Mouse (Mus musculus) kidney, adult 11 months (tissue): ENCODE data around the gene Acsl3.

Source experiments
- DNase-seq: peaks from one replicate; pipeline ENCODE4 v3.0.0; 2022

Gene Acsl3

GRCm38 (mm10) chr1:78657671-78658440, at the start of gene Acsl3, which contains the start of gene Utp14b:
Gene Acsl3, plus strand, starts transcription at chr1:78657825.
Gene Utp14b, plus strand, starts transcription at chr1:78658038.
- peak; percentile 98 for DNase-seq

- DNase-seq = no peak
Measured at GRCm38 (mm10) chr1:78609134-78609907, 48.3 kb upstream of the Acsl3 start.

- no peak for DNase-seq
Measured at GRCm38 (mm10) chr1:78611039-78611438, 46.6 kb upstream of the Acsl3 start.

GRCm38 (mm10) chr1:78612959-78613358, 44.7 kb upstream of the Acsl3 start:
- no peak for DNase-seq

- no peak for DNase-seq
Measured at GRCm38 (mm10) chr1:78624352-78624751, 33.3 kb upstream of the Acsl3 start.

- no peak for DNase-seq
Measured at GRCm38 (mm10) chr1:78634486-78634885, 23.1 kb upstream of the Acsl3 start.

- DNase-seq = no peak
Measured at GRCm38 (mm10) chr1:78640871-78641270, 16.8 kb upstream of the Acsl3 start.

- DNase-seq = no peak
Measured at GRCm38 (mm10) chr1:78641791-78642190, 15.8 kb upstream of the Acsl3 start.

- DNase-seq = no peak
Measured at GRCm38 (mm10) chr1:78642197-78642596, 15.4 kb upstream of the Acsl3 start.

GRCm38 (mm10) chr1:78647317-78647885, 10.2 kb upstream of the Acsl3 start:
- DNase-seq = peak; percentile 2

GRCm38 (mm10) chr1:78649269-78650061, 8.2 kb upstream of the Acsl3 start:
- DNase-seq = no peak

- DNase-seq = peak; percentile 67
Measured at GRCm38 (mm10) chr1:78656472-78656871, 1.2 kb upstream of the Acsl3 start.

- DNase-seq = peak; percentile 7
Measured at GRCm38 (mm10) chr1:78657021-78657629, 500 bp upstream of the Acsl3 start.

GRCm38 (mm10) chr1:78658441-78659269, 1.0 kb downstream of the Acsl3 start:
- DNase-seq = peak; percentile 9

GRCm38 (mm10) chr1:78659270-78659823, 1.7 kb downstream of the Acsl3 start:
- DNase-seq = no peak

GRCm38 (mm10) chr1:78664326-78664725, 6.7 kb downstream of the Acsl3 start:
- no peak for DNase-seq

- no peak for DNase-seq
Measured at GRCm38 (mm10) chr1:78665954-78666499, 8.4 kb downstream of the Acsl3 start.

GRCm38 (mm10) chr1:78666585-78666984, 9.0 kb downstream of the Acsl3 start:
- DNase-seq = no peak

- DNase-seq = no peak
Measured at GRCm38 (mm10) chr1:78682291-78682690, 24.7 kb downstream of the Acsl3 start.

- no peak for DNase-seq
Measured at GRCm38 (mm10) chr1:78684128-78684527, 26.5 kb downstream of the Acsl3 start.

GRCm38 (mm10) chr1:78686872-78687271, 29.2 kb downstream of the Acsl3 start:
- DNase-seq = no peak
